Mouse (Mus musculus): Measurements from ENCODE around the gene Scube2.
A peak's percentile ranks its signal among the peaks of the same experiment; 100 is the strongest.

Scube2 gene

DNA sequence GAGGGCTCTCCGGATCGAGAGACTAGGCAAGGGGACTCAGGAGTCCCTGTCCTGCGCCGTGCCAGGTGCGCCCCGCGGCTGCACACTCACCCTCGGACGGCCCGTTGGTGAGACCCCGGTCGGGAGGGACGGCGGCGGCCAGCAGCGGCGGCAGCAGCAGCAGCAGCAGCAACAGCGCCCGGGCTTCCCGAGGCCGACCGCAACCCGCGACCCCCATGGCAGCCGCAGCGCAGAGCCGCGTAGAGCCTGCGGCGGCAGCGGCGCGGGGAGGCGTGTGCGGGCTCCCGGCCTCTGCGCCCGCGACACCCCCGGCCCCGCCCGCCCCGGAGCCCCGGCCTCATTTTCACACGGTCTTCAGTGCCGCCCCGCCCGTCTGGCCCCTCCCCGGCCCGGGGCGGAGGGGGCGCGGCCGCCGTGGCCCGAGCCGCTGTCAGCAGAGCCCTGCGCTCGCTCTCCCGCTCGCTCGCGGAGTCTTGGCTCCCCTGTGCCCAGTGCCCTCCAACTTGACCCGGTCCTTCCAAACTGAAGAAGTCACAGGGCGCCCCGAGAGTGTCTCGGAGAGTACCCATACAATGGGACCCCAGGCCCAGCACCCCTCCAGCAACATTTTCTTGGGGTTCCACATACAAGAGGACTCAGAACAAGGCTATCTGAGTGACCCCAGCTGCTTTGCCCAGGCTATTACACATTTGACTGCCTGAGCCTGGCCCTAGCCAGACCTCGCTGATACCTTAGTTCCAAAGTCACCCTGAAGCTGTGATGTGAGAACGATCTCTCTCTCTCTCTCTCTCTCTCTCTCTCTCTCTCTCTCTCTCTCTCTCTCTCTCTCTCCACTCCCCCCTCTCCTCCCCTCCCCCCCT lies at the start of gene Scube2:
Scube2 (minus strand) TSS at position 310 of the 860 bp plus-strand sequence.
- DNase-seq (ENCODE audit: low spot score in 2 of 2): peak in 1 of 2 experiments; percentile 23

- DNase-seq (ENCODE audit: low spot score in 2 of 2): no peak
Measured at GRCm38 (mm10) chr7:109906165-109906564, 40.7 kb upstream of the Scube2 start.

GRCm38 (mm10) chr7:109900921-109901320 lies 35.4 kb upstream of the Scube2 start:
- DNase-seq (ENCODE audit: low spot score in 2 of 2): no peak

GRCm38 (mm10) chr7:109898911-109899310 lies 33.4 kb upstream of the Scube2 start:
- DNase-seq (ENCODE audit: low spot score in 2 of 2): no peak

GRCm38 (mm10) chr7:109892530-109892929 lies 27.1 kb upstream of the Scube2 start:
- DNase-seq (ENCODE audit: low spot score in 2 of 2): peak; percentile 52 to 61

- no peak for DNase-seq (ENCODE audit: low spot score in 2 of 2)
Measured at GRCm38 (mm10) chr7:109891786-109892185, 26.3 kb upstream of the Scube2 start.

GRCm38 (mm10) chr7:109890256-109890655 lies 24.8 kb upstream of the Scube2 start:
- DNase-seq (ENCODE audit: low spot score in 2 of 2): no peak

DNA sequence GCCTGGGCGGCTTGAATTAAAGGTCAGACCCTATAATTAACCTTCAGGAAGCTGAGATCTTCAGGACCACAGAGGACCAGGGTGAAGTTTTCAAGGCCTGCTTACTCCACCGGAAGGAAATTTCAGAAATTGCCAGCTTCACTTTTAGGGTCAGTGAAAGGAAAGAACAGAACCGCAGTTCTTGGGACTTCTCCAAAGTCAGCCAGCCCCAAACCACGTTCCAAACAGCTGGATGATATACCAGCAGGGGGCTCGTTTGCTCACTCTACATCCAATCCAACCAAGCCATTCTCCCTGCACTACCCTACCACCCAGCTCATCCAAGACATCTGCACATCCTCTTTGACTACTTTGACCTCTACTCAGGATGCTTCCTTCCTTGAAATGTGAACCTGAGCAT lies 23.8 kb upstream of the Scube2 start:
- DNase-seq (ENCODE audit: low spot score in 2 of 2): no peak

GRCm38 (mm10) chr7:109886249-109886648 lies 20.8 kb upstream of the Scube2 start:
- no peak for DNase-seq (ENCODE audit: low spot score in 2 of 2)

DNA sequence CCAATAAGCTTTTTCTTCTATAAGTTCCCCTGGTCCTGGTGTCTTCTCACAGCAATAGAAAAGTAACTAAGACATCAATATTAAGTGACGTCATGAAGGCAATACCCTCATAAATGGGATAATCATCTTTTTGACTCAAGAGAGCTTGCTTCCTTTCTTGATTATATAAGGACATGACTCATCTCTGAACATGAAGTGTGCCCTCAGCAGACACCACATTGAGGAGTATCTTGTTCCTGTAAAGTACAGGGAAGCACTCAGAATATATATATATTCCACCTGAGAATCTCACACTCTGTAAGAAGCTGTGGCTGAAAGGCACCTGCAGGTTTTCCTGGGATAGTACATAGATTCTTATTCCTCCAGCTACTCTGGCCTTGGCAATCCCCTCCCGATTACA lies 17.1 kb upstream of the Scube2 start:
- DNase-seq (ENCODE audit: low spot score in 2 of 2): no peak

DNA sequence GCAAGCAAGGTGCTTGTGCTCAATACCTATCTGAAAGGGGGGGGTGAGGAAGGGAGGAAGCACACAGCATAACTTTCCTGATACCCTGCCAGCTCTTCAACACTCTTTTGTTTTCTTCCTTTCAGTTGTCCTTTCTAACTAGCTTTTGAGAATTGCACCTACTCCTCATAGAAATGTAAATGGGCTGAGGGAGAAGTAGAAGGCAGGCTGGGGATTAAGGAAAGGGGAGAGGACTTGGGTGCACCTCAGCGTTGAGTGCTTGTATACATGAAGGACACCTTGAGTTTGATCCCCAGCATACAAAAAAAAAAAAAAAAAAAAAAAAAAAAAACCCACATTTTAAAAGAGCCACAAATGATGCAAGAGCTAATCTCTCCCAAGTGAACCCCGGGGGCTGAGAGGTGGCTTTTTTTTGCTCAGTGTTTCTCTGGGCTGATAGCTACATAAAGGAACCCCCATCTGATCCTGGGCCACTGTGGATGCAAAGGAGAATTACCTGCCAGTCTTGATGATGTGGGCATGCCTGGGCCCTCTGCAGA lies 16.2 kb upstream of the Scube2 start:
- DNase-seq (ENCODE audit: low spot score in 2 of 2): no peak

DNA sequence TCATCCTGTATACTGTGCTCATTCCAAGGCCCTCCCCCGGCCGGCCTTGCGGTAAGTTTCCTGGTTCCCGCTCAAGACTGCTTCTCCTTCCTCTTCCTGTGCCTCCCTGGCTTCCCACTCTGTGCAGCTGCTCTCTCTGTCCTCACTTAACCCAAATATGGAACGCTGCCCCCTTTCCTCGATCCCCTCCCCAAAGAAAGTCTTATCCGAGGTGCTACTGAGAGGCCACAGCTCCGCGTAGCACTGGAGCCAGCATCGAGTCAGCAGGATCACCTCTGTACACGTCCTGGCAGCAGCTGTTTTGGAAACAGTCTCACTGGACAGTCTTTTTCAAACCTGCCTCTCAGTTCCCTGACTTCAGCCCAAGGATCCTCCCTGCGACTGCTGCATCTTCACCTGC lies 13.7 kb upstream of the Scube2 start:
- DNase-seq (ENCODE audit: low spot score in 2 of 2): no peak

DNA sequence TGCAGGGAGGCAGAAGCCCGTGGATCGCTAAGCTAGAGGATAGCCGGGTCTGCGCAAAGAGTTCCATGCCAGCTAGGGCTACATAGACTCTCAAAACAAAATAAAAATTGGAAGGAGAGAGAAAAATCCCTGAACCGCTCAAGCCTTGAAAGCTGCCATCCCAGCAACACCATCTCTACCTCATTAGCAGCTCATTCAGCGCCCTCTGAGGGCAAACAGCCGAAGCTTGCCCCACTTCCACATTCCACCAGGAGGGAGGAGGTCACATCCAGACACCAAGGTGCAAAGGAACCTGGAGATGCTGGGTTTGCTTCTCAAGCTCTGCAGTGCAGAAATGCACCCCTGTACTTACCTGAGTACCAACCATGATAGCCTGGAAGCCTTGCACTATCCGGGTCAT lies 10.6 kb upstream of the Scube2 start:
- no peak for DNase-seq (ENCODE audit: low spot score in 2 of 2)

GRCm38 (mm10) chr7:109875598-109875997 lies 10.1 kb upstream of the Scube2 start:
- no peak for DNase-seq (ENCODE audit: low spot score in 2 of 2)

- DNase-seq (ENCODE audit: low spot score in 2 of 2): no peak
Measured at GRCm38 (mm10) chr7:109875033-109875432, 9.6 kb upstream of the Scube2 start.

DNA sequence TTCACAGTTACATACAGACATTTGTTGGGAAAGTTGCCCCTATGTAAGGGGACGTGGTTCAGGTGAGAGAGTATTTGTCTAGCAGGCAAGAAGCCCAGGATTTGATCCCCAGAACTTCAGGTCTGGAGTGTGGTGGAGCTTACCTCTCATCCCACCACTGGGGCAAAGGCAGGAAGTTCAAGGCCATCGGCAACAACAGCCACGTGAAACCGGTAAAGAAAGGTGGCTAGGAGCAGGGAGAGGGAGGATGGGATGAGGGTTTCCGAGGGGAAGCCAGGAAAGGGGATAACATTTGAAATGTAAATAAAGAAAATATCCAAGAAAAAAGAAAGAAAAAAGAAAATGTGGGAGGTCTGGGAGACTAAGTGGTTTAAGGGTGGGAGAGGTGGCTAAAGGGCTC lies 7.7 kb upstream of the Scube2 start:
- no peak for DNase-seq (ENCODE audit: low spot score in 2 of 2)

GRCm38 (mm10) chr7:109871232-109871631 lies 5.8 kb upstream of the Scube2 start:
- no peak for DNase-seq (ENCODE audit: low spot score in 2 of 2)

- DNase-seq (ENCODE audit: low spot score in 2 of 2): no peak
Measured at GRCm38 (mm10) chr7:109868498-109868897, 3.0 kb upstream of the Scube2 start.

GRCm38 (mm10) chr7:109866643-109867042 lies 1.2 kb upstream of the Scube2 start:
- DNase-seq (ENCODE audit: low spot score in 2 of 2): no peak

DNA sequence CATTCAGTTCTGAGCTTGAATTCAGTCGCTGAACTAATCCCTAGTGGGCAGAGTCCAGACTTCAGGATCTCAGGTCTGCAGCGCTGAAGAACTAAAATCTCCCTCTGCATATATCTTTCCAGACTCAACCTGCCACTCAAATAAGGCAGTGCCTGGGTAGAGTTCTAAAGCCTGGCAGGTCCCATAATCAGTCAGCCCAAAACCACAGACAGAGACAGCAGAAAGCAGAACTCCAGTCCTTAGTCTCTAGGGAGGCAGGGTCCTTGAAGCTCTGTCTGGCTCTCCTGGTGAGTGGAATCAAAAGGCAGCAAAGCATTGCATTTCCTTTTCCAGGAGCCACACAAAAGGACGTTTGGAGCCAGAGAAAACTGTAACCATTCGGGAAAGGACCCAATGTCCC lies 1.9 kb downstream of the Scube2 start:
- no peak for DNase-seq (ENCODE audit: low spot score in 2 of 2)

GRCm38 (mm10) chr7:109860162-109860561 lies 5.3 kb downstream of the Scube2 start:
- DNase-seq (ENCODE audit: low spot score in 2 of 2): peak in 1 of 2 experiments; percentile 27

GRCm38 (mm10) chr7:109859354-109859753 lies 6.1 kb downstream of the Scube2 start:
- no peak for DNase-seq (ENCODE audit: low spot score in 2 of 2)

GRCm38 (mm10) chr7:109852752-109853212 lies 12.7 kb downstream of the Scube2 start:
- peak in 1 of 2 experiments; percentile 20 for DNase-seq (ENCODE audit: low spot score in 2 of 2)

All from urinary bladder, postnatal 36 days (tissue).